Mouse (Mus musculus) lung, postnatal 14 days (tissue): ENCODE results near the gene Igf2bp3.
A peak's percentile ranks its signal among the peaks of the same experiment; 100 is the strongest.

Experiments used
- DNase-seq: peaks from one replicate; pipeline ENCODE4 v3.0.0; 2021

Gene Igf2bp3

GRCm38 (mm10) chr6:49218275-49218802 is 3.6 kb upstream of the Igf2bp3 start:
- peak; percentile 16 for DNase-seq

- DNase-seq: peak; percentile 81
Measured at GRCm38 (mm10) chr6:49217581-49218274, 3.0 kb upstream of the Igf2bp3 start.

GRCm38 (mm10) chr6:49216811-49217542 is 2.2 kb upstream of the Igf2bp3 start:
- no peak for DNase-seq

- DNase-seq: no peak
Measured at GRCm38 (mm10) chr6:49215748-49216585, 1.2 kb upstream of the Igf2bp3 start.

- peak; percentile 41 for DNase-seq
Measured at GRCm38 (mm10) chr6:49214086-49214927, 450 bp downstream of the Igf2bp3 start.

- DNase-seq: peak; percentile 13
Measured at GRCm38 (mm10) chr6:49213581-49214085, 1.1 kb downstream of the Igf2bp3 start.

GRCm38 (mm10) chr6:49212931-49213580 is 1.7 kb downstream of the Igf2bp3 start:
- no peak for DNase-seq

GRCm38 (mm10) chr6:49212141-49212540 is 2.6 kb downstream of the Igf2bp3 start:
- DNase-seq: no peak

GRCm38 (mm10) chr6:49211596-49211995 is 3.2 kb downstream of the Igf2bp3 start:
- DNase-seq: no peak

GRCm38 (mm10) chr6:49209881-49210854 is 4.6 kb downstream of the Igf2bp3 start:
- peak; percentile 19 for DNase-seq

GRCm38 (mm10) chr6:49208935-49209334 is 5.8 kb downstream of the Igf2bp3 start:
- DNase-seq: peak; percentile 12

- DNase-seq: peak; percentile 34
Measured at GRCm38 (mm10) chr6:49208297-49208930, 6.3 kb downstream of the Igf2bp3 start.

- DNase-seq: no peak
Measured at GRCm38 (mm10) chr6:49206416-49206815, 8.3 kb downstream of the Igf2bp3 start.

GRCm38 (mm10) chr6:49195188-49195587 is 19.6 kb downstream of the Igf2bp3 start:
- no peak for DNase-seq

- DNase-seq: no peak
Measured at GRCm38 (mm10) chr6:49194536-49194935, 20.2 kb downstream of the Igf2bp3 start.

- peak; percentile 27 for DNase-seq
Measured at GRCm38 (mm10) chr6:49189363-49189762, 25.4 kb downstream of the Igf2bp3 start.

GRCm38 (mm10) chr6:49187299-49187698 is 27.5 kb downstream of the Igf2bp3 start:
- no peak for DNase-seq

GRCm38 (mm10) chr6:49176018-49176417 is 38.7 kb downstream of the Igf2bp3 start:
- DNase-seq: no peak

GRCm38 (mm10) chr6:49174616-49175015 is 40.1 kb downstream of the Igf2bp3 start:
- no peak for DNase-seq

- no peak for DNase-seq
Measured at GRCm38 (mm10) chr6:49173674-49174073, 41.1 kb downstream of the Igf2bp3 start.
